Mouse (Mus musculus) liver, embryonic 15.5 days (tissue): ENCODE measurements around the gene Dhx9. TPM values are rescaled to one million over a fixed set of nuclear protein-coding genes. Genes with fewer than 3 reads are reported as not detected.

Experiments
- ATAC-seq: fragments of 200-750 bp; cut with Nextera tagmentation; 2 replicates; pipeline ENCODE4 v1.8.0; 2017; ENCODE audit warnings: moderate number of reproducible peaks, mild to moderate bottlenecking, moderate library complexity; ENCODE audit not compliant: insufficient read depth
- H3K27ac ChIP-seq: fragments of 300-500 bp; sonication (generic); replicated peaks from 2 replicates; pipeline ENCODE4 v1.5.1; 2015; ENCODE audit warnings: mild to moderate bottlenecking, inconsistent platforms
- H3K27me3 ChIP-seq: fragments of 300-500 bp; sonication (generic); 2 replicates; pipeline ENCODE4 v1.6.1; 2015; ENCODE audit warnings: mild to moderate bottlenecking, inconsistent platforms
- H3K36me3 ChIP-seq: fragments of 300-500 bp; sonication (generic); replicated peaks from 2 replicates; pipeline ENCODE4 v1.6.1; 2015; ENCODE audit warnings: moderate library complexity, mild to moderate bottlenecking, inconsistent platforms
- H3K4me1 ChIP-seq: fragments of 300-500 bp; sonication (generic); replicated peaks from 2 replicates; pipeline ENCODE4 v1.6.1; 2015; ENCODE audit warnings: inconsistent platforms
- H3K4me2 ChIP-seq: fragments of 300-500 bp; sonication (generic); 2 replicates; pipeline ENCODE4 v1.6.1; 2015; ENCODE audit warnings: moderate library complexity, mild to moderate bottlenecking, inconsistent platforms
- H3K4me3 ChIP-seq: fragments of 300-500 bp; sonication (generic); replicated peaks from 2 replicates; pipeline ENCODE4 v1.5.1; 2015; ENCODE audit warnings: mild to moderate bottlenecking, inconsistent platforms
- H3K9ac ChIP-seq: fragments of 300-500 bp; sonication (generic); 2 replicates; pipeline ENCODE4 v1.6.1; 2015; ENCODE audit warnings: moderate library complexity, mild to moderate bottlenecking, inconsistent platforms
- H3K9me3 ChIP-seq: fragments of 300-500 bp; sonication (generic); replicated peaks from 2 replicates; pipeline ENCODE4 v1.6.1; 2016; ENCODE audit warnings: inconsistent platforms
- WGBS: fragments of 180-500 bp; shearing (Covaris S2); methylation state at CpG from one replicate; pipeline ENCODE4 v1.1.7; 2015; ENCODE audit warnings: mixed read lengths; ENCODE audit not compliant: insufficient replicate concordance; 5-methylcytosine and 5-hydroxymethylcytosine counted together
- polyA plus RNA-seq: library from polyadenylated mRNA; unstranded; fragments of >200 nt; fragmentation: Nextera tagmentation; extraction: Ambion mirVana; gene quantifications from 2 replicates; pipeline ENCODE4 v1.2.1, GENCODE M21; 2015

Gene Dhx9
- polyA plus RNA-seq, 1 experiment from 2014 or later: 10.7 TPM

GRCm38 (mm10) chr1:153501644-153502321 lies 14.3 kb upstream of the Dhx9 start:
- H3K27ac ChIP-seq: no peak overlapping the region
- H3K9me3 ChIP-seq: no peaks in the 10 kb centered on the region
- no peak overlapping the region for H3K4me3 ChIP-seq
- ATAC-seq: peak; percentile 37
- no peak overlapping the region for H3K4me2 ChIP-seq
- no peak overlapping the region for H3K9ac ChIP-seq
- H3K27me3 ChIP-seq: no peaks in the 10 kb centered on the region
- no peaks in the 10 kb centered on the region for H3K36me3 ChIP-seq
- no peaks in the 10 kb centered on the region for H3K4me1 ChIP-seq
- 33% methylated on average over 5 of the region's 5 CpGs for WGBS

- Histone ChIP-seq H3K4me1 (no peaks in the 10 kb centered on the region), H3K4me2 (no peak overlapping the region), H3K27ac (no peak overlapping the region), H3K36me3 (no peaks in the 10 kb centered on the region), H3K9ac (no peak overlapping the region), H3K4me3 (no peak overlapping the region), H3K27me3 (no peaks in the 10 kb centered on the region), H3K9me3 (no peaks in the 10 kb centered on the region)
- no peak for ATAC-seq
- whole genome bisulfite sequencing: 66% methylated on average over 9 of the region's 9 CpGs
Measured at GRCm38 (mm10) chr1:153500030-153500429, 12.6 kb upstream of the Dhx9 start.

GRCm38 (mm10) chr1:153496030-153496429 lies 8.6 kb upstream of the Dhx9 start:
- no peak for ATAC-seq
- peaks cover 9% of the 10 kb centered on the region; the same call in 1 of the 2 replicates for H3K4me1 ChIP-seq
- 65% methylated on average over 3 of the region's 3 CpGs for WGBS
- no peaks in the 10 kb centered on the region for H3K36me3 ChIP-seq
- H3K4me2 ChIP-seq: no peak overlapping the region
- H3K9ac ChIP-seq: no peak overlapping the region
- no peaks in the 10 kb centered on the region for H3K27me3 ChIP-seq
- H3K9me3 ChIP-seq: no peaks in the 10 kb centered on the region
- no peak overlapping the region for H3K4me3 ChIP-seq
- H3K27ac ChIP-seq: no peak overlapping the region

- Histone ChIP-seq H3K9ac (no peak overlapping the region), H3K4me1 (peaks cover 9% of the 10 kb centered on the region; the same call in 1 of the 2 replicates), H3K4me2 (no peak overlapping the region), H3K9me3 (no peaks in the 10 kb centered on the region), H3K36me3 (no peaks in the 10 kb centered on the region), H3K27ac (no peak overlapping the region), H3K27me3 (no peaks in the 10 kb centered on the region), H3K4me3 (no peak overlapping the region)
- 26% methylated on average over 6 of the region's 6 CpGs for WGBS
- no peak for ATAC-seq
Measured at GRCm38 (mm10) chr1:153493931-153494330, 6.5 kb upstream of the Dhx9 start.

- H3K9ac ChIP-seq: no peak overlapping the region
- 42% methylated on average over 4 of the region's 4 CpGs for WGBS
- no peak overlapping the region for H3K4me3 ChIP-seq
- no peaks in the 10 kb centered on the region for H3K27me3 ChIP-seq
- no peak overlapping the region for H3K27ac ChIP-seq
- no peaks in the 10 kb centered on the region for H3K9me3 ChIP-seq
- peaks cover 11% of the 10 kb centered on the region; the same call in 1 of the 2 replicates for H3K4me1 ChIP-seq
- no peak overlapping the region for H3K4me2 ChIP-seq
- H3K36me3 ChIP-seq: no peaks in the 10 kb centered on the region
- no peak for ATAC-seq
Measured at GRCm38 (mm10) chr1:153493338-153493737, 5.9 kb upstream of the Dhx9 start.

GRCm38 (mm10) chr1:153491822-153492221 lies 4.4 kb upstream of the Dhx9 start:
- Histone ChIP-seq H3K27me3 (no peaks in the 10 kb centered on the region), H3K4me1 (peaks cover 18% of the 10 kb centered on the region), H3K4me3 (no peak overlapping the region), H3K9ac (no peak overlapping the region), H3K27ac (no peak overlapping the region), H3K4me2 (no peak overlapping the region), H3K9me3 (no peaks in the 10 kb centered on the region), H3K36me3 (no peaks in the 10 kb centered on the region)
- ATAC-seq: no peak
- 60% methylated on average over 1 of the region's 1 CpGs for WGBS

GRCm38 (mm10) chr1:153491345-153491744 lies 3.9 kb upstream of the Dhx9 start:
- no peak overlapping the region for H3K27ac ChIP-seq
- H3K36me3 ChIP-seq: no peaks in the 10 kb centered on the region
- no peak overlapping the region for H3K4me3 ChIP-seq
- H3K9ac ChIP-seq: no peak overlapping the region
- 74% methylated on average over 2 of the region's 2 CpGs for WGBS
- no peak for ATAC-seq
- H3K4me2 ChIP-seq: no peak overlapping the region
- H3K9me3 ChIP-seq: no peaks in the 10 kb centered on the region
- no peaks in the 10 kb centered on the region for H3K27me3 ChIP-seq
- H3K4me1 ChIP-seq: peaks cover 19% of the 10 kb centered on the region

GRCm38 (mm10) chr1:153489963-153490362 lies 2.5 kb upstream of the Dhx9 start:
- no peak overlapping the region for H3K27ac ChIP-seq
- no peak overlapping the region for H3K9ac ChIP-seq
- H3K4me2 ChIP-seq: no peak overlapping the region
- H3K27me3 ChIP-seq: no peaks in the 10 kb centered on the region
- H3K9me3 ChIP-seq: no peaks in the 10 kb centered on the region
- no peak for ATAC-seq
- WGBS: 75% methylated on average over 4 of the region's 4 CpGs
- H3K4me1 ChIP-seq: peaks cover 33% of the 10 kb centered on the region
- no peaks in the 10 kb centered on the region; the same call in 1 of the 2 replicates for H3K36me3 ChIP-seq
- H3K4me3 ChIP-seq: no peak overlapping the region

- Histone ChIP-seq H3K27ac (no peak overlapping the region), H3K27me3 (no peaks in the 10 kb centered on the region), H3K4me2 (no peak overlapping the region), H3K36me3 (peaks cover 1% of the 10 kb centered on the region; the same call in 1 of the 2 replicates), H3K9ac (no peak overlapping the region), H3K4me1 (peaks cover 37% of the 10 kb centered on the region), H3K4me3 (no peak overlapping the region), H3K9me3 (no peaks in the 10 kb centered on the region)
- no peak for ATAC-seq
- 50% methylated on average over 2 of the region's 2 CpGs for WGBS
Measured at GRCm38 (mm10) chr1:153489540-153489939, 2.1 kb upstream of the Dhx9 start.

- no peak overlapping the region for H3K27ac ChIP-seq
- H3K9me3 ChIP-seq: no peaks in the 10 kb centered on the region
- peaks cover 5% of the 10 kb centered on the region for H3K36me3 ChIP-seq
- no peak for ATAC-seq
- H3K9ac ChIP-seq: no peak overlapping the region
- no peaks in the 10 kb centered on the region for H3K27me3 ChIP-seq
- WGBS: 27% methylated on average over 7 of the region's 7 CpGs
- no peak overlapping the region for H3K4me2 ChIP-seq
- no peak overlapping the region for H3K4me3 ChIP-seq
- H3K4me1 ChIP-seq: peaks cover 41% of the 10 kb centered on the region
Measured at GRCm38 (mm10) chr1:153489132-153489531, 1.7 kb upstream of the Dhx9 start.

GRCm38 (mm10) chr1:153486767-153487499 lies 527 bp downstream of the Dhx9 start:
- under 1% methylated on average over 64 of the region's 64 CpGs for WGBS
- no peaks in the 10 kb centered on the region for H3K27me3 ChIP-seq

More at GRCm38 (mm10) chr1:153486767-153487499, 527 bp downstream of the Dhx9 start:
- peak overlapping the region; percentile 96 for H3K4me3 ChIP-seq
- ATAC-seq: peak; percentile 66
- peak overlapping the region; percentile 83 for H3K4me2 ChIP-seq
- peak overlapping the region; percentile 93 for H3K9ac ChIP-seq
- no peaks in the 10 kb centered on the region for H3K9me3 ChIP-seq
- H3K4me1 ChIP-seq: peaks cover 33% of the 10 kb centered on the region
- H3K27ac ChIP-seq: peak overlapping the region; percentile 86
- peaks cover 21% of the 10 kb centered on the region for H3K36me3 ChIP-seq
